Mouse (Mus musculus) midbrain, embryonic 14.5 days (tissue): ENCODE measurements around the gene Top2a. TPM values are rescaled to one million over a fixed set of nuclear protein-coding genes. Genes with fewer than 3 reads are reported as not detected.
A peak's percentile ranks its signal among the peaks of the same experiment; 100 is the strongest.

Experiments used
- ATAC-seq: fragments of 200-750 bp; cut with Nextera tagmentation; 2 replicates; pipeline ENCODE4 v1.8.0; 2017; ENCODE audit warnings: moderate number of reproducible peaks, moderate library complexity; ENCODE audit not compliant: low FRiP score, low TSS enrichment
- DNase-seq: peaks from one replicate; pipeline ENCODE4 v3.0.0-alpha.2; 2015
- H3K27ac ChIP-seq: fragments of 300-500 bp; sonication (generic); replicated peaks from 2 replicates; pipeline ENCODE4 v1.5.1; 2014; ENCODE audit warnings: mild to moderate bottlenecking, low read depth, low read length, moderate library complexity
- H3K27me3 ChIP-seq: fragments of 300-500 bp; sonication (generic); 2 replicates; pipeline ENCODE4 v1.6.1; 2014; ENCODE audit warnings: low read length, control low read depth, mixed read lengths; ENCODE audit not compliant: control insufficient read depth, insufficient read depth
- H3K36me3 ChIP-seq: fragments of 300-500 bp; sonication (generic); 2 replicates; pipeline ENCODE4 v1.6.1; 2014; ENCODE audit warnings: low read length, control low read depth; ENCODE audit not compliant: control insufficient read depth, insufficient read depth
- H3K4me1 ChIP-seq: fragments of 300-500 bp; sonication (generic); 2 replicates; pipeline ENCODE4 v1.6.1; 2014; ENCODE audit warnings: mild to moderate bottlenecking, antibody characterized with exemption, low read length, control low read depth; ENCODE audit not compliant: control insufficient read depth, insufficient read depth
- H3K4me2 ChIP-seq: fragments of 300-500 bp; sonication (generic); 2 replicates; pipeline ENCODE4 v1.6.1; 2014; ENCODE audit warnings: mild to moderate bottlenecking, low read length, moderate library complexity
- H3K4me3 ChIP-seq: fragments of 300-500 bp; sonication (generic); replicated peaks from 2 replicates; pipeline ENCODE4 v1.5.1; 2014; ENCODE audit warnings: low read depth, low read length
- H3K9ac ChIP-seq: fragments of 300-500 bp; sonication (generic); replicated peaks from 2 replicates; pipeline ENCODE4 v1.6.1; 2014; ENCODE audit warnings: mild to moderate bottlenecking, low read length, moderate library complexity
- H3K9me3 ChIP-seq: fragments of 300-500 bp; sonication (generic); 2 replicates; pipeline ENCODE4 v1.6.1; 2016; ENCODE audit warnings: low read length, control low read depth, mixed read lengths; ENCODE audit not compliant: control insufficient read depth
- WGBS: fragments of 180-500 bp; shearing (Covaris S2); extraction: QIAGEN DNeasy Blood & Tissue Kit; methylation state at CpG from one replicate; pipeline ENCODE4 v1.1.7; 2014; 5-methylcytosine and 5-hydroxymethylcytosine counted together
- polyA plus RNA-seq: library from polyadenylated mRNA; unstranded; fragments of >200 nt; fragmentation: Nextera tagmentation; extraction: Ambion mirVana; gene quantifications from 2 replicates; pipeline ENCODE4 v1.2.1, GENCODE M21; 2014

Gene Top2a
- polyA plus RNA-seq, 1 experiment from 2014 or later: 67.9 TPM

DNA sequence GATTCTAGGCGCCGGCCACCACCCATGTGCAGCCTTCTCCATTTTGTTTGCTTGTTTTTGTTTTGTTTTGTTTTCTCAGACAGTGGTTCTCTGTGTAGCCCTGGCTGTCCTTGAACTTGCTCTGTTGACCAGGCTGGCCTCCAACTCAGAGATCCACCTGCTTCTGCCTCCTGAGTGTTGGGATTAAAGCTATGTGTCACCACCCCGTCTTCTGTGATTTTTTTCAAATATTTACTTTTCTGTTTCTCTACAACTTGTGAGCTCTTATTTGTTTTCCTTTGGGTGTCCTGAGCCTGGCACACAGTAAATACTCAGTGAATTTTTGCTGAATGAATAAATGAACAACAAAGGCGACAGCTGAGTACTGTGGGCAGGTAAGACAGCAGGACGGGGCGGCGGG is 38.7 kb upstream of the Top2a start:
- H3K27ac ChIP-seq: no peak overlapping the region
- ATAC-seq: no peak
- H3K9ac ChIP-seq: no peak overlapping the region
- H3K4me2 ChIP-seq: no peak overlapping the region
- H3K4me1 ChIP-seq: no peaks in the 10 kb centered on the region
- WGBS: 86% methylated on average over 7 of the region's 7 CpGs
- no peak overlapping the region for H3K4me3 ChIP-seq
- no peaks in the 10 kb centered on the region for H3K36me3 ChIP-seq
- H3K27me3 ChIP-seq: no peaks in the 10 kb centered on the region
- H3K9me3 ChIP-seq: no peaks in the 10 kb centered on the region
- no peak for DNase-seq

DNA sequence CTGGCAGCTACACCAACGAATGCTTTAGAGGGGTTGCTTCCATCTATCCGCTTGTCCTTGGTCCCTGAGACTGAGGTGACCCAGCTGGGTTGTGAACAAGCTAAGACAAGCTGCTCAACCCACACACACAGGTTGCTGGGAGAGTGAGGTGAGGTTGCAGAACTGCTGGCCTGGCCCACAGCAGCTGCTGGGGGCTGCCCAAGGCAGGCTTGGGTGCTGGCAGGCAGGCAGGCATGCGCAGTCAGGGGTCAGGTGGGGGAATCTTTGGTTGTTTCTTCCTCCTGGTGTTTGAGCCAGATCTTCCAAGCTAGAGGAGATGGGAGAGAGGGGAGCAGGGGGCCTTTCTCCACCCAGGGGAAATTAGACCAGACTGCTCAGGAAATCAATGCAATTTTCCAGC is 36.4 kb upstream of the Top2a start:
- ATAC-seq (no peak), DNase-seq (no peak)
- H3K9ac ChIP-seq: no peak overlapping the region
- H3K36me3 ChIP-seq: no peaks in the 10 kb centered on the region
- peaks cover 4% of the 10 kb centered on the region; the same call in 1 of the 2 replicates for H3K4me1 ChIP-seq
- no peaks in the 10 kb centered on the region for H3K27me3 ChIP-seq
- no peak overlapping the region for H3K4me3 ChIP-seq
- no peaks in the 10 kb centered on the region for H3K9me3 ChIP-seq
- H3K27ac ChIP-seq: no peak overlapping the region
- H3K4me2 ChIP-seq: no peak overlapping the region
- 89% methylated on average over 3 of the region's 3 CpGs for WGBS

GRCm38 (mm10) chr11:99055571-99056452 is 31.8 kb upstream of the Top2a start:
- Histone ChIP-seq H3K4me2 (no peak overlapping the region), H3K9ac (no peak overlapping the region), H3K9me3 (no peaks in the 10 kb centered on the region), H3K27me3 (no peaks in the 10 kb centered on the region), H3K27ac (no peak overlapping the region), H3K4me1 (peaks cover 5% of the 10 kb centered on the region; the same call in 1 of the 2 replicates), H3K36me3 (0 out of 2 replicates have a peak, but pooled peaks cover 3% of the 10 kb centered on the region), H3K4me3 (no peak overlapping the region)
- peak; percentile 49 for DNase-seq
- ATAC-seq: no peak
- 3% methylated on average over 8 of the region's 8 CpGs for WGBS

GRCm38 (mm10) chr11:99055143-99055542 is 31.2 kb upstream of the Top2a start:
- no peak overlapping the region for H3K9ac ChIP-seq
- H3K4me3 ChIP-seq: no peak overlapping the region
- ATAC-seq (no peak), DNase-seq (no peak)
- H3K36me3 ChIP-seq: 0 out of 2 replicates have a peak, but pooled peaks cover 3% of the 10 kb centered on the region
- WGBS: 64% methylated on average over 4 of the region's 4 CpGs
- H3K4me1 ChIP-seq: peaks cover 5% of the 10 kb centered on the region; the same call in 1 of the 2 replicates
- H3K9me3 ChIP-seq: no peaks in the 10 kb centered on the region
- no peak overlapping the region for H3K27ac ChIP-seq
- H3K27me3 ChIP-seq: no peaks in the 10 kb centered on the region
- H3K4me2 ChIP-seq: no peak overlapping the region

DNA sequence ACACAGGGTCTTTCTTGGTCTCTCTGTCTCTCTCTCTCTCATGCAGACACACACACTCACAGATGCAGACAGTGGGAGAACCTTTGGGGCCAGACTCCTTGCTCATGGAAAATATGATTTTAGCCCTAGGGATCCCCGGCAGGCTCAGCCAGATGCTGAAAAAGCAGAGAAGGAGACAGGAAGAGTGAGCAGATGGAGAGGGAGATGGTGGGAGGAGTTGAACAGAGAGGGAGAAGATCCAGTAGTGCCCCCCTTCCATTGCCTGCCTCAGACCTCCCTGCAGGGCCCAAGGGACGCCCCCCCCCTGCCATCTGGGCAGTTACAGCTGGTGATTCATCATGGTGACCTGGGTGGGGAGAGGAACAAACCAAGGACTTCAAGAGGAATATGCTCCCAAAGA is 23.7 kb upstream of the Top2a start:
- Histone ChIP-seq H3K4me1 (0 out of 2 replicates have a peak, but pooled peaks cover 7% of the 10 kb centered on the region), H3K4me3 (no peak overlapping the region), H3K9ac (no peak overlapping the region), H3K27ac (peak overlapping the region; percentile 52), H3K4me2 (no peak overlapping the region), H3K27me3 (no peaks in the 10 kb centered on the region), H3K36me3 (peaks cover 8% of the 10 kb centered on the region; the same call in 1 of the 2 replicates), H3K9me3 (no peaks in the 10 kb centered on the region)
- DNase-seq: no peak
- WGBS: 73% methylated on average over 2 of the region's 2 CpGs
- ATAC-seq: no peak

- 63% methylated on average over 5 of the region's 5 CpGs for WGBS
- DNase-seq (peak; percentile 15), ATAC-seq (no peak)
- no peaks in the 10 kb centered on the region for H3K27me3 ChIP-seq
- H3K36me3 ChIP-seq: peaks cover 8% of the 10 kb centered on the region; the same call in 1 of the 2 replicates
- H3K4me3 ChIP-seq: no peak overlapping the region
- H3K4me1 ChIP-seq: 0 out of 2 replicates have a peak, but pooled peaks cover 7% of the 10 kb centered on the region
- no peaks in the 10 kb centered on the region for H3K9me3 ChIP-seq
- no peak overlapping the region for H3K4me2 ChIP-seq
- peak overlapping the region; percentile 52; the same call in 1 of the 2 replicates for H3K27ac ChIP-seq
- 0 out of 2 replicates have a peak overlapping the region, but pooled peaks have one; percentile 14 for H3K9ac ChIP-seq
Observed at GRCm38 (mm10) chr11:99047120-99047519, 23.1 kb upstream of the Top2a start.

GRCm38 (mm10) chr11:99045159-99045889 is 21.3 kb upstream of the Top2a start:
- 93% methylated on average over 12 of the region's 12 CpGs for WGBS
- Histone ChIP-seq H3K4me2 (no peak overlapping the region), H3K27ac (no peak overlapping the region), H3K9me3 (no peaks in the 10 kb centered on the region), H3K9ac (no peak overlapping the region), H3K36me3 (peaks cover 5% of the 10 kb centered on the region; the same call in 1 of the 2 replicates), H3K27me3 (no peaks in the 10 kb centered on the region), H3K4me1 (peaks cover 21% of the 10 kb centered on the region), H3K4me3 (no peak overlapping the region)
- no peak for ATAC-seq
- DNase-seq: no peak

DNA sequence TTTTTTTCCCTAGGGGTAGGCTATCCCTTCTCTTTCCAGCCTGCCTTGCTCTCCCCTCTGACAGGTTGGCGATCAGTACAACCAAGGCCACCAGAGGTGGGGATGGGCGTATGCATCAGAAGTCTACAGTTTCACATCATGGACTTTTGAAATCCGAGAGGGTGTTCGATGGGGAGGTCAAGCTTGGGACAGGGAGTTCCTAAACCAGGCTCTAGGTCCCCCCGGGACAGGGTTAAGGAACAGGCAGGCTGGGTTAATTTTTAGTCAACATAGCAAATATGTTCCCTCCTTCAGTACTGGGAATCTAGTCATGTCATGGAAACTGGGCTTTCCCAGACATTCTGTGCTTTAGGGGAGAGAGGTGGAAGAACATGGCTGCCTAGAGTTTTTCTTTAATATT is 20.3 kb upstream of the Top2a start:
- ATAC-seq: no peak
- H3K9me3 ChIP-seq: no peaks in the 10 kb centered on the region
- no peak overlapping the region for H3K9ac ChIP-seq
- H3K4me3 ChIP-seq: no peak overlapping the region
- H3K27ac ChIP-seq: no peak overlapping the region
- no peak for DNase-seq
- 95% methylated on average over 5 of the region's 5 CpGs for WGBS
- peaks cover 3% of the 10 kb centered on the region; the same call in 1 of the 2 replicates for H3K36me3 ChIP-seq
- H3K4me1 ChIP-seq: peaks cover 23% of the 10 kb centered on the region
- H3K4me2 ChIP-seq: no peak overlapping the region
- no peaks in the 10 kb centered on the region for H3K27me3 ChIP-seq
